Mouse (Mus musculus) macrophage (primary cell): Measurements from ENCODE around the gene Rpl22l1. TPM values are rescaled to one million over a fixed set of nuclear protein-coding genes. Genes with fewer than 3 reads are reported as not detected.

Source experiments
- polyA plus RNA-seq: library from polyadenylated mRNA; stranded (reverse); fragments of 250-400 nt; gene quantifications from 3 replicates; pipeline ENCODE4 v1.2.4, GENCODE M21; 2018; ENCODE audit warnings: inconsistent platforms

Gene Rpl22l1
- polyA plus RNA-seq, 1 experiment from 2014 or later = 25.0 TPM

Other genes with a start within 250 kb of the Rpl22l1 start
- not detected in 3 replicates for gene Slc2a2, start 107.5 kb upstream of the Rpl22l1 start, polyA plus RNA-seq
- gene Eif5a2, start 24.2 kb upstream of the Rpl22l1 start, polyA plus RNA-seq = 3.0 to 5.4 TPM (median 4.2 TPM) in 3 replicates
- gene Gm1527, start 87.2 kb downstream of the Rpl22l1 start, polyA plus RNA-seq = not detected in 3 replicates